ENCODE assay signal across 8 mouse cellular contexts in genomic region chr17:33919351-33920281, GRCm38 (mm10). TPM values are rescaled to one million over a fixed set of nuclear protein-coding genes. Genes with fewer than 3 reads are reported as not detected.
DNase-seq lines count a peak whose midpoint lies in the region; ATAC-seq and TF ChIP-seq lines count a peak whose summit lies in the region.

No protein-coding gene starts in this region.

- ATAC-seq in heart, postnatal 0 days (ENCODE audit: insufficient read depth, low read depth), result peak; percentile 42

- no peaks in the 10 kb centered on the region; the same call in 1 of the 2 replicates for H3K27me3 ChIP-seq in erythroblast, embryonic 14.5 days (ENCODE audit: control insufficient read depth)
- H3K27me3 ChIP-seq in heart, postnatal 0 days (ENCODE audit: control insufficient read depth, insufficient read depth, low read length), result no peaks in the 10 kb centered on the region

- 0% methylated on average over 52 of the region's 52 CpGs for WGBS in heart, postnatal 0 days

- no peak for TF ChIP-seq EP300 in heart, postnatal 0 days (IDR thresholded peaks at IDR 0.05; ENCODE audit: low read depth)

- TF ChIP-seq POLR2A in bone marrow macrophage, adult 2 months (IDR thresholded peaks at IDR 0.05; ENCODE audit: borderline replicate concordance, low read depth, low read length), result no peak

- H3K9me3 ChIP-seq in ES-E14 (ENCODE audit: control insufficient read depth, insufficient read depth, low read depth, low read length), result no peaks in the 10 kb centered on the region
- H3K9me3 ChIP-seq in erythroblast, embryonic 14.5 days (ENCODE audit: control insufficient read depth, low read length), result peaks cover 25% of the 10 kb centered on the region
- no peaks in the 10 kb centered on the region for H3K9me3 ChIP-seq in heart, postnatal 0 days (replicated peaks; ENCODE audit: control insufficient read depth, low read length)

- in situ Hi-C loops in ES-E14 (cut with MboI; ENCODE audit: low sequenced_read_pairs in 2 of 2, unreplicated experiment in 2 of 2), result no loop called here

- peak overlapping the region; percentile 15; the same call in 1 of the 2 replicates for H3K27ac ChIP-seq in ES-E14 (ENCODE audit: insufficient read depth, low read depth, low read length, poor library complexity, severe bottlenecking)
- H3K27ac ChIP-seq in bone marrow macrophage, adult 2 months (ENCODE audit: insufficient read depth, low read depth, low read length), result peak overlapping the region; percentile 70
- H3K27ac ChIP-seq in heart, postnatal 0 days (ENCODE audit: low read depth), result peak overlapping the region; percentile 73

- H3K36me3 ChIP-seq in ES-E14 (ENCODE audit: control insufficient read depth, insufficient read depth, low read length, poor library complexity, severe bottlenecking), result peaks cover 12% of the 10 kb centered on the region; the same call in 1 of the 2 replicates
- peaks cover 39% of the 10 kb centered on the region for H3K36me3 ChIP-seq in erythroblast, embryonic 14.5 days (ENCODE audit: control insufficient read depth)
- H3K36me3 ChIP-seq in heart, postnatal 0 days (replicated peaks; ENCODE audit: control insufficient read depth, insufficient read depth, low read length), result peaks cover 9% of the 10 kb centered on the region

- H3K4me1 ChIP-seq in ES-E14 (ENCODE audit: control insufficient read depth in 2 of 2, insufficient read depth in 2 of 2, low read length in 2 of 2, poor library complexity in 1 of 2), result peaks cover 0 to 25% of the 10 kb centered on the region in 2 experiments; a peak in 2 of 4 replicates
- H3K4me1 ChIP-seq in bone marrow macrophage, adult 2 months (ENCODE audit: control insufficient read depth, insufficient read depth, low read length), result peaks cover 7% of the 10 kb centered on the region
- H3K4me1 ChIP-seq in erythroblast, embryonic 14.5 days (ENCODE audit: control insufficient read depth), result peaks cover 83% of the 10 kb centered on the region
- H3K4me1 ChIP-seq in heart, postnatal 0 days (ENCODE audit: control insufficient read depth, insufficient read depth), result peaks cover 5% of the 10 kb centered on the region; the same call in 1 of the 2 replicates

- H3K9ac ChIP-seq in ES-E14 (ENCODE audit: insufficient read depth, low read depth, low read length, poor library complexity, severe bottlenecking), result peak overlapping the region; percentile 60
- peak overlapping the region; percentile 59 for H3K9ac ChIP-seq in heart, postnatal 0 days (replicated peaks; ENCODE audit: low read depth, low read length)

- no peak for TF ChIP-seq CTCF in bone marrow macrophage, adult 2 months (IDR thresholded peaks at IDR 0.05; ENCODE audit: low read depth, low read length)
- peak; percentile 24; the same call in 1 of the 2 replicates for TF ChIP-seq CTCF in heart, postnatal 0 days (IDR thresholded peaks at IDR 0.05; ENCODE audit: low read depth)

- peak overlapping the region; percentile 94 for H3K4me2 ChIP-seq in heart, postnatal 0 days (ENCODE audit: low read depth, low read length)

- DNase-seq in ES-E14 (ENCODE audit: low read depth, low spot score), result no peak
- peak; percentile 86 for DNase-seq in heart, postnatal 0 days (ENCODE audit: low spot score)
- DNase-seq in kidney, postnatal 14 days, result peak; percentile 89
- DNase-seq in lung, postnatal 14 days, result peak; percentile 87
- DNase-seq in ovary, adult 18-20 months (ENCODE audit: low spot score), result peak; percentile 87
- DNase-seq in thymus, postnatal 36 days, result peak; percentile 75 to 82

- peak overlapping the region; percentile 63 to 64 for H3K4me3 ChIP-seq in ES-E14 (ENCODE audit: insufficient read depth in 1 of 2, low read depth in 1 of 2, low read length in 2 of 2, poor library complexity in 1 of 2, severe bottlenecking in 1 of 2)
- H3K4me3 ChIP-seq in bone marrow macrophage, adult 2 months (ENCODE audit: insufficient read depth, low read length), result peak overlapping the region; percentile 77
- H3K4me3 ChIP-seq in erythroblast, embryonic 14.5 days (replicated peaks), result peak overlapping the region; percentile 78
- peak overlapping the region; percentile 66 for H3K4me3 ChIP-seq in heart, postnatal 0 days (ENCODE audit: low read depth, low read length)

TF ChIP-seq in ES-E14, 5 proteins besides CTCF, POLR2A, EP300 and RAD21:
- TF ChIP-seq CHD2 (IDR thresholded peaks at IDR 0.05; ENCODE audit: low read depth, low read length), result no peak
- no peak for TF ChIP-seq ZNF384 (IDR thresholded peaks at IDR 0.05; ENCODE audit: low read depth, low read length)
- no peak for TF ChIP-seq HCFC1 (IDR thresholded peaks at IDR 0.05; ENCODE audit: borderline replicate concordance, insufficient read depth, low read length)
- TF ChIP-seq ZC3H11A (IDR thresholded peaks at IDR 0.05; ENCODE audit: borderline replicate concordance, low read depth, low read length), result no peak
- no peak for TF ChIP-seq MAFK (IDR thresholded peaks at IDR 0.05; ENCODE audit: insufficient read depth, low read depth, low read length)
TF ChIP-seq in ES-E14: peak in this region for 0.

RNA-seq across cellular contexts. Expression of gene Zbtb22, which starts 3.9 kb away (rescaled TPM):
- 32.8 and 34.8 TPM in 2 replicates for total RNA-seq in ES-E14 (2012; rRNA removed)
- 21.8 and 24.0 TPM in 2 replicates for polyA plus RNA-seq in bone marrow macrophage, adult 2 months (2012; ENCODE audit: insufficient read depth, insufficient read length, missing spikeins)
- polyA plus RNA-seq in erythroblast, embryonic 14.5 days (2012), result 5.6 and 5.7 TPM in 2 replicates
- 29.1 and 42.9 TPM in 2 replicates for total RNA-seq in heart, postnatal 0 days (2014; rRNA removed; ENCODE audit: low replicate concordance)
- 10.1 and 12.0 TPM in 2 replicates for polyA plus RNA-seq in heart, postnatal 0 days (2015; fragmentation: Nextera tagmentation; extraction: Ambion mirVana)

RNA-seq across cellular contexts. Expression of gene Tapbp, which starts 3.9 kb away (rescaled TPM):
- total RNA-seq in ES-E14 (2012; rRNA removed), result 39.4 and 64.9 TPM in 2 replicates
- 389 and 454 TPM in 2 replicates for polyA plus RNA-seq in bone marrow macrophage, adult 2 months (2012; ENCODE audit: insufficient read depth, insufficient read length, missing spikeins)
- 14.7 and 21.8 TPM in 2 replicates for polyA plus RNA-seq in erythroblast, embryonic 14.5 days (2012)
- total RNA-seq in heart, postnatal 0 days (2014; rRNA removed; ENCODE audit: low replicate concordance), result 50.9 and 84.1 TPM in 2 replicates
- 47.6 and 51.3 TPM in 2 replicates for polyA plus RNA-seq in heart, postnatal 0 days (2015; fragmentation: Nextera tagmentation; extraction: Ambion mirVana)

RNA-seq across cellular contexts. Expression of gene Rgl2, which starts 9.7 kb away (rescaled TPM):
- 65.8 and 129 TPM in 2 replicates for total RNA-seq in ES-E14 (2012; rRNA removed)
- 209 and 216 TPM in 2 replicates for polyA plus RNA-seq in bone marrow macrophage, adult 2 months (2012; ENCODE audit: insufficient read depth, insufficient read length, missing spikeins)
- polyA plus RNA-seq in erythroblast, embryonic 14.5 days (2012), result 3.1 and 3.5 TPM in 2 replicates
- total RNA-seq in heart, postnatal 0 days (2014; rRNA removed; ENCODE audit: low replicate concordance), result 63.1 and 144 TPM in 2 replicates
- polyA plus RNA-seq in heart, postnatal 0 days (2015; fragmentation: Nextera tagmentation; extraction: Ambion mirVana), result 21.1 and 21.9 TPM in 2 replicates

RNA-seq across cellular contexts. Expression of gene Daxx, which starts 10.4 kb away (rescaled TPM):
- total RNA-seq in ES-E14 (2012; rRNA removed), result 67.3 and 73.7 TPM in 2 replicates
- 58.1 and 69.3 TPM in 2 replicates for polyA plus RNA-seq in bone marrow macrophage, adult 2 months (2012; ENCODE audit: insufficient read depth, insufficient read length, missing spikeins)
- polyA plus RNA-seq in erythroblast, embryonic 14.5 days (2012), result 1.4 TPM in 2 replicates
- total RNA-seq in heart, postnatal 0 days (2014; rRNA removed; ENCODE audit: low replicate concordance), result 15.2 and 19.3 TPM in 2 replicates
- polyA plus RNA-seq in heart, postnatal 0 days (2015; fragmentation: Nextera tagmentation; extraction: Ambion mirVana), result 18.0 and 20.0 TPM in 2 replicates

RNA-seq across cellular contexts. Expression of gene Platr17, which starts 14.7 kb away (rescaled TPM):
- total RNA-seq in ES-E14 (2012; rRNA removed), result 33.2 and 46.0 TPM in 2 replicates
- polyA plus RNA-seq in bone marrow macrophage, adult 2 months (2012; ENCODE audit: insufficient read depth, insufficient read length, missing spikeins), result 3.5 and 6.4 TPM in 2 replicates
- polyA plus RNA-seq in erythroblast, embryonic 14.5 days (2012), result 0.08 TPM in 1 of 2 replicates, not detected in the other
- total RNA-seq in heart, postnatal 0 days (2014; rRNA removed; ENCODE audit: low replicate concordance), result not detected in 2 replicates
- not detected in 2 replicates for polyA plus RNA-seq in heart, postnatal 0 days (2015; fragmentation: Nextera tagmentation; extraction: Ambion mirVana)

Comparison
In these comparisons a context has a peak if more than half of its experiments do, and no peak if none do; other contexts are left out.
1. H3K27ac ChIP-seq: peak in every context shown above with its lines; median percentile 73 in heart, postnatal 0 days; 70 in bone marrow macrophage, adult 2 months; 15 in ES-E14.